Mouse (Mus musculus) gastrocnemius, adult 18-20 months (tissue): Measurements from ENCODE around the gene Smyd5. TPM values are rescaled to one million over a fixed set of nuclear protein-coding genes. Genes with fewer than 3 reads are reported as not detected.
"Not testable (repeated sequence)": the region's sequence is repeated elsewhere in the genome, so short reads cannot be mapped to it uniquely, and the experiment has no call there.

Source experiments
- DNase-seq: peaks from one replicate; pipeline ENCODE4 v3.0.0; 2021; ENCODE audit warnings: low spot score
- total RNA-seq, 2 experiments: library from RNA; stranded (reverse); gene quantifications; 2 replicates each; pipeline ENCODE4 v1.2.3; 2021

The Smyd5 gene
- total RNA-seq, 2 experiments from 2014 or later = 7.2 to 9.1 TPM

- DNase-seq = peak; percentile 47
These were observed 13.5 kb downstream of the Smyd5 start for GRCm38 (mm10) chr6:85445286-85445685.

DNA sequence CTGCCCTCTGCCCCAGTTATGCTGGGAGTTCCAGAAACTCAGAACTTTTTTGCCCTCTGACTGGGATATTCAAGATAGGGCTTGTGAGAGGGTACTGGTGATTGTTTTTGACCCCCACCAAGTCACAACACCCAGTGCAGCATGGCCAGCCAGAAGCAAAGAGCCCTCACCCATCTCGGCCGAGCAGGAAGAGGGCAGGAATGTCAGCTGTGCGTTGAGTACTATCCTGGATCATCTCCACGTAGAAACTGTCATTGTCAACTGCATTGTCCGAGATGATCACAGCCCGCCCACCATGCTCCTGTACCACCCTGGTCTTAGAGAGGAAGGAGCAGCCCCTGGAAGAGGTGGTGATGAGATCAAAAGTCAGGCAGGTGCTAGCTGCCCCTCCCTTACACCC is 15.6 kb downstream of the Smyd5 start:
- no peak for DNase-seq

GRCm38 (mm10) chr6:85450140-85450539 is 18.4 kb downstream of the Smyd5 start:
- not testable (repeated sequence) for DNase-seq

- DNase-seq = peak; percentile 99
These were observed 19.2 kb downstream of the Smyd5 start, which contains the start of gene Cct7 for GRCm38 (mm10) chr6:85450697-85451663. Gene Cct7, plus strand, starts transcription at chr6:85451514.

- DNase-seq = peak; percentile 99
These were observed 20.0 kb downstream of the Smyd5 start, which contains the start of gene Pradc1 for GRCm38 (mm10) chr6:85451664-85452410. Gene Pradc1, minus strand, starts transcription at chr6:85451970.

GRCm38 (mm10) chr6:85452411-85452665 is 20.5 kb downstream of the Smyd5 start:
- DNase-seq = no peak

DNA sequence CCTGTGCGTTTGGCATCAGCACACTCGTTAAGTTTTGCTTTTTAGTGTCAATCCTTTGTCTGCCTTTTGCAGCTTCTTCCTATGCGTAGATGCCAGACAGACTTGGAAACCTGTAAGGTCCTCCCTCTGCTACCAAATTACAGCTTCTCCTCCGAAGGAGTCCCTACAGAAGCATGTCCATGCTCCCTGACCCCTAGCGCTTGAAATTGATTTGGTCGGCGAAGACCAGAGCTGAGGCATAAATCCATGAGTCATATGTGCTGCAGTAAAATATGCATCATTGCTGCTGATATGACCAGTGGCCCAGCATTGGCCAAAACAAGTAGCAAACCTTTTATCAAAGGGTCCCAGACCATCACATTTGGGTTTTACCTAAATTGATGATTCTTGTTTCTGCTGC is 21.0 kb downstream of the Smyd5 start:
- DNase-seq = no peak

- DNase-seq = no peak
These were observed 27.8 kb downstream of the Smyd5 start for GRCm38 (mm10) chr6:85459621-85460020.

DNA sequence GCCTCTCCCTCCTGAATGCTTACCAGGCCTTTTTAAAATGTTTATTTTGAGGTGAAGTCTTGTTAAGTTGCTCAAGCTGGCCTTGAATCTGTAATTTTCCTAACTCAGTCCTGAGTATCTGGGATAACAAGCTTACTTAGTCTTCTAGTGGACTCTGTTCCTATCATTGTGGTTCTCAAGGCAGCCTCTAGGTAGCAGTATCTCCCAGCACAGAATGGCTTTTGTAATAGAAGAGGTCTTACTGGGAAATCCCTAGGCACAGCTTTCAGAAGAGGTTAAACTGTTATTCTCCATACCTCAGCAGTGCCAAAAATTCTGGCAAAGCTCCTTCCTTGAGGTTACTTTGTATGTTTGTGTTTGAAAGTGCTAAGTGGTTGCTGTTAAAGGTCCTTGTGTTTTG is 33.6 kb downstream of the Smyd5 start:
- no peak for DNase-seq

- no peak for DNase-seq
These were observed 38.1 kb downstream of the Smyd5 start for GRCm38 (mm10) chr6:85469660-85470430.

- no peak for DNase-seq
These were observed 40.2 kb downstream of the Smyd5 start for GRCm38 (mm10) chr6:85471962-85472361.

GRCm38 (mm10) chr6:85472542-85472941 is 40.8 kb downstream of the Smyd5 start:
- DNase-seq = no peak

- no peak for DNase-seq
These were observed 43.8 kb downstream of the Smyd5 start for GRCm38 (mm10) chr6:85475581-85475980.

DNA sequence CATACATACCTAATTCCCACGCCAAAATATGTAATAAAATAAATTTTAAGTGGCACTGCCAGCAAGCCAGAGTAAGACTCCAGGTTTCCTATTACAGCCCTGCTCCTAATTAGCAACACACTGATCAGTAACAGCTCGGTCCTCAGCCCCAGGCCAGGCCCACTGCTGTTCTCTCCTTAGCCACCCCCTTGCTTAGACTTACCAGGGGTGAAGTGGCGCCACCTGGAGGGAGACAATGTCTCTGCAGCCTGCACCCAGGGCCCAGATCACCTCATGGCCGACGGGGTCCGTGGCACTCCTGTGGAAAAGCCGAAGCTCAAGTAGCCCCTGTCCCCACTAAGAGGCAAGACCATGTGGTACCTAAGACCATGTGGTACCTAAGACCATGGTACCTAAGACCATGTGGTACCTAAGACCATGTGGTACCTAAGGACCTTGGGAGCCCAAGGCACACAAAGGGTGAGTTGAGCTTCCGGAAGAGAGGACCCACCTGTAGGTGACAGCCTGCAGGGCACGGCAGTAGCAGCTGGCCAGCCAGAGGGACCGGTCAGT is 45.7 kb downstream of the Smyd5 start:
- no peak for DNase-seq

DNA sequence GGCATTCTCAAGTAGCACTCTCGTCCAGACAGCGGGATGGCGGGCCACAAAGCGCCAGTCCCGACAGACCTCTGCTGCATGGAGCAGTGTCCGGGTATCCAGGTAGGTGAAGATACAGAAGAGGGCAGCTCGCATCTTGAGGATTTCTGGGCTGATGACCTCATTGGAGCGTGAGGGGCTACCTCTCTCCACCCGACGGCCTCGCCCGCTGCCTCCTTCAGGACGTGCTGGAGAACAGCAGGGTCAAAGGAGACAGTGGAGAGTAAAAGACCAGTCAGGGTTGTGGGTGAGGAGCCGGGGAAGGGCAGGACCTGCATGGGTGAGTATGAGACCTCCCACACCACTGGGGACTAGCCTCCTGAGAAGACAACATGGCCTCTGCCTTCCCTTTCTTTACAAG is 46.6 kb downstream of the Smyd5 start:
- DNase-seq = no peak

GRCm38 (mm10) chr6:85479979-85480378 is 48.2 kb downstream of the Smyd5 start:
- DNase-seq = no peak

DNA sequence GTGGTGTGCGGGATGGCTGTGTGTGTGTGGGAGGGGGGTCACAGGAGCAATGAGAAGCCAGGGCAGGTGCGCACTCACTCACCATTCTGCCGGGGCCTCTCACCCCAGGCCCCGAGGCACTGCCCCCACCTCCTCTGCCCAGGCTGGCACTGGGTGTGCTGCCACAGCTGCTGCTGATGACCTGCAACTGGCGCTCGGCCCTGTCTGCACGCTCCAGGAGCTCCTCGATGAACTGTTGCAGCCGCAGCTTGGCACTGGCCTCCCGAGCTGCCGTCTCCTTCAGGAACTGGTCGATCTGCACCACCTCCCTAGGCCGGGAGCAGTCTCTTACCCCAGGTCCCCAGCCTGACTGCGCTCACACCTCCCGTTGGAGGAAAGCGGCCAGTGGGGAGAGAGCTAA is 48.9 kb downstream of the Smyd5 start:
- DNase-seq = no peak

DNA sequence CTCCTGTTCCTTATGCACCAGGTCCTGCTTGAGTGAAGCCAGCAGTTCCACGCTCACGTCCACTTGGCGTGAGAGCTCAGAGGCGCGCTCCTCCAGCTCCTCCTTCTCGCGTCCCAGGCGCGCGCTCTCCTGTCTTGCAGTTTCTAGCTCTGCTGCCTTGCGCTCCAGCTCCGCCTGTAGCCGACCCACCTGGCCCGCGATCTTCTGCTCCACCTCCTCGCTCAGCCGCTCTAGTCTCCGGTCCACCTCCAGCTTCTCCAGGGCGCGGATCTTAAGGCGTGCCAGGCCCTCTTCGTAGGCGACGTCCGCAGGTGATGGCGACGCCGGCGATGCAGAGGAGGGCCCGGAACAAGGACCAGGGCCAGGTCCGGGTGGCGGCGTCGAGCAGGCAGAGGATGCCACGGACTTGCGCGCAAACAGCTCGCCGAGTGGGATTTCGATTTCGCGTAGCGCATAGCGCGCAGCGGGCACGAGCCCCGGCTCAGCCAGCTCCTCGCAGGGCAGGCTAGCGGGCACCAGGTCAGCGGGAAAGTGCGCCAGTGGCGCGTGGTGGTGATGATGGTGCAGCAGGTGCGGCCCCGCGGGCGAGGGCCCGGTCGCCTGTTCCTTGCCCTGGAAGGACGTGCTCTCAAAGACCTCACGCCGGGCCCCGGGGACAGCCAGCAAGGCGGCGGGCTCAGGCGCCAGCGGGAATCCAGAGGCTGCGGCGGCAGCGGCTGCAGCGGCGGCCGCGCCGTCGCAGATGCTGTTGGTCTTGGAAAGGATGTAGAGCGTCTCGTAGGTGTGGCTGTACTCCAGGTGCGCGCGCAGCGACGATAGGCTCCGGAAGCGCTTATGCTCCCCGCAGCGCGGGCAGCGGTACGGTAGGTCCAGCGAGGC is 52.3 kb downstream of the Smyd5 start:
- DNase-seq = no peak

GRCm38 (mm10) chr6:85485738-85486137 is 53.9 kb downstream of the Smyd5 start:
- no peak for DNase-seq

DNA sequence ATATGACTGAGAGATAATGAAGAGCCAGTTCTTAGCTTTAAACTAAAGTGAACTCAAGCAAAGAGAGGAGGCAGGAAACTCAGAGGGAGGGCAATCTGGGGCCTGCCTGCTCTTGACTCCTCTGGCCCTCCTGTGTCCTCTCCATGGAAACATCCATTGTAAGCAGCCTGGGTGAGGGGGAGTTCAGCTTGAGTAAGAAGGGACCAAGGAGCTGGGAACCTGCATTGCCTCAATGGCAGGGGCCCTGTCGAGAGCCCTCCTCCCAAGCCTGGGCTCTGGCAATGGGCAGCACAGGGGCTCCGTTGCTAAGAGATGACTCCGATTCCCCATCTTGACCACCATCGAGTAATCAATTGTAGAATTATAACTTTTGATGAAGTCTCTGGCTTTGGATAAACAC is 56.7 kb downstream of the Smyd5 start:
- no peak for DNase-seq

DNA sequence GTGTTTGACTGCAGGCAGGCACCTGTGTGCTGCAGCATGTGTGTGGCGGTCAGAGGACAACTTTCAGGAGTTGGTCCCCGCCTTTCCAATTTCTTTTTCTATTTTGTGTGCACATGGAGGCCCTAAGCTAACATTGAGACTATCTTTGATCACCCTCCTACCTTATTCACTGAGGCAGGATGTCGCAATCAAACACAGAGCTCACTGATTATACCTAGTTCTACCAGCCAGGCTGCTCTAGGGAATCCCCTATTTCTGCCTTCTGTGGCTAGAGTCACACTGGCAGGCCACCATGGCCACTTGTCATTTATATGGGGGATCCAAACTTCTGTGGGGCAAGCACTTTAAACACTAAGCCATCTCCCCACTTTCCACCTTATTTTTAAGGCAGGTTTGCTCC is 57.9 kb downstream of the Smyd5 start:
- DNase-seq = no peak
